Mouse (Mus musculus) CD4-positive naive resting alpha-beta T cell, adult 76 days (primary cell): ENCODE results near the gene Olfr699. TPM values are rescaled to one million over a fixed set of nuclear protein-coding genes. Genes with fewer than 3 reads are reported as not detected.

Experiments
- total RNA-seq: library from RNA; stranded (reverse); gene quantifications from one replicate; pipeline ENCODE4 v1.2.4, GENCODE M21; 2023

The Olfr699 gene
- not detected for total RNA-seq

GRCm38 (mm10) chr7:106793098-106793497 is at the start of gene Olfr699:
TSS of gene Olfr699 (minus strand) at chr7:106793198.

GRCm38 (mm10) chr7:106833793-106834192 is 40.8 kb upstream of the Olfr699 start, which contains the start of gene Olfr702:
TSS of gene Olfr702 (minus strand) at chr7:106833893.

GRCm38 (mm10) chr7:106813829-106814228 is 20.8 kb upstream of the Olfr699 start, which contains the start of gene Olfr701:
TSS of gene Olfr701 (plus strand) at chr7:106814129.

GRCm38 (mm10) chr7:106808734-106809133 is 15.7 kb upstream of the Olfr699 start, which contains the start of gene Olfr700:
TSS of gene Olfr700 (minus strand) at chr7:106808834.

GRCm38 (mm10) chr7:106755297-106755696 is 37.7 kb downstream of the Olfr699 start, which contains the start of gene Olfr698:
TSS of gene Olfr698 (minus strand) at chr7:106755397.

GRCm38 (mm10) chr7:106742343-106742742 is 50.7 kb downstream of the Olfr699 start, which contains the start of gene Olfr697:
TSS of gene Olfr697 (minus strand) at chr7:106742443.

Other genes starting within 250 kb of the Olfr699 start
- gene Olfr693, start 112.6 kb downstream of the Olfr699 start, total RNA-seq: not detected
- not detected for gene Olfr694, start 101.4 kb downstream of the Olfr699 start, total RNA-seq
- not detected for gene Olfr695, start 76.8 kb downstream of the Olfr699 start, total RNA-seq
- not detected for gene Olfr697, start 50.8 kb downstream of the Olfr699 start, total RNA-seq
- gene Olfr698, start 37.8 kb downstream of the Olfr699 start, total RNA-seq: not detected
- gene Olfr700, start 15.6 kb upstream of the Olfr699 start, total RNA-seq: not detected
- not detected for gene Olfr701, start 20.9 kb upstream of the Olfr699 start, total RNA-seq
- not detected for gene Olfr702, start 40.7 kb upstream of the Olfr699 start, total RNA-seq
- gene Olfr703, start 50.2 kb upstream of the Olfr699 start, total RNA-seq: not detected
- not detected for gene Olfr704, start 70.0 kb upstream of the Olfr699 start, total RNA-seq
- gene Olfr705, start 83.7 kb upstream of the Olfr699 start, total RNA-seq: not detected
- gene Olfr706, start 95.0 kb upstream of the Olfr699 start, total RNA-seq: not detected
- gene Olfr707, start 108.0 kb upstream of the Olfr699 start, total RNA-seq: not detected
- not detected for gene Olfr1532-ps1, start 114.8 kb upstream of the Olfr699 start, total RNA-seq
- gene Olfr709-ps1, start 139.0 kb upstream of the Olfr699 start, total RNA-seq: not detected
- gene Olfr710, start 155.1 kb upstream of the Olfr699 start, total RNA-seq: not detected
- not detected for gene Olfr6, start 170.7 kb upstream of the Olfr699 start, total RNA-seq
- gene Olfr711, start 182.3 kb upstream of the Olfr699 start, total RNA-seq: not detected
- not detected for gene Olfr2, start 212.9 kb upstream of the Olfr699 start, total RNA-seq
- not detected for gene Olfr713, start 238.0 kb upstream of the Olfr699 start, total RNA-seq